Mouse (Mus musculus) liver, adult 2 months (tissue): Measurements from ENCODE around the gene Eif3k.

Source experiments
- CTCF ChIP-seq: fragments of 200-500 bp; IDR thresholded peaks from 2 replicates; pipeline ENCODE4 v1.5.1; 2011; ENCODE audit warnings: low read depth, low read length, control low read depth
- POLR2A ChIP-seq: fragments of 200-500 bp; IDR thresholded peaks from 2 replicates; pipeline ENCODE4 v1.6.1; 2011; ENCODE audit warnings: low read length, control low read depth; ENCODE audit not compliant: insufficient read depth; ENCODE audit errors: extremely low read depth

- TF ChIP-seq CTCF = no peak
- TF ChIP-seq POLR2A = no peak
Observed at GRCm38 (mm10) chr7:28957286-28957685, 24.4 kb downstream of the Eif3k start.
